Mouse (Mus musculus): ENCODE data around the gene Ube2ql1. TPM values are rescaled to one million over a fixed set of nuclear protein-coding genes. Genes with fewer than 3 reads are reported as not detected.

Ube2ql1 gene
- polyA plus RNA-seq (2012; ENCODE audit: insufficient read depth, insufficient read length, missing spikeins): 5.2 and 20.3 TPM in 2 replicates

DNA sequence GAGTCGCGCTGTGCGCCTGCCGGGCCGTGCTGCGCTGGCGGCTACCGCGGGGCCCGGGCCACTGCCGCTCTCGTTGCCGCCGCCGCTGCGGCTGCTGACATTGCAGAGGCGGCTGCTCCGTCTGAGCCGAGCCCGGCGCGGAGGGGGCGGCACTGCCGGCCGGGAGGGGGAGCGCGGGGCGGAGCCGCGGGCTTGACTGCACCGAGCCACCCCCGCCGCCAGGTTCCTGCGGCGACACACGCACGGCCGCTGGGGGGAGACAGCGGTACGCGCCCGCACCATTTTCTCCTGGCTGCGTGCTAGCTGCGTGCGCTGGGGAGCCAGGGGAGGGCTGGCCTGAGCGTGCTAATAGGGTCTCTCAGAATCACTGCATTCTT, at the start of gene Ube2ql1:
Gene Ube2ql1 (minus strand): TSS at position 131 of the 377 bp plus-strand sequence.
- Histone ChIP-seq H3K4me1 (ENCODE audit: control insufficient read depth, insufficient read depth, insufficient read length, low read length) (no peaks in the 10 kb centered on the region; the same call in 1 of the 2 replicates), H3K4me3 (ENCODE audit: insufficient read depth, low read depth, low read length) (peak within 1 kb of the TSS; percentile 55), H3K27ac (replicated peaks; ENCODE audit: low read depth, low read length) (no peak within 1 kb of the TSS)

DNA sequence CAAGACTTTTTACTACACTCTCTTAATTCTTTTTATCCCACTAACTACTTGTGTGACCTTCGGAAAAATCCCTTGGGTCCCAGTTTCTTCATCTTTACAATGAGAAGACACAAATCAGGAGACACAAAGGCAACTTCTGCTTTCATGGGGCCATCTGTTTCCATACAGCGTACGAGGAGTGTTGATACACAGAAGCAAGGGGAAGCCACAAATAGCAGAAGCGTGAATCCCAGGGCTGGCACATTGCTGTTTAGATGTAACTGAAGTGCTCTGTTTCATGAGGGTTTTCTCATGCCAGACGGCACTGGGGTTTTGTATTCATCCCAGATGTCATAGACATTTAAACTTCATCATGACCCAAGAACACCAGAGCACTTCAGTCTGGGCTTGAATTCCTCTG, 49.0 kb upstream of the Ube2ql1 start:
- no peak overlapping the region for H3K4me3 ChIP-seq (ENCODE audit: insufficient read depth, low read depth, low read length)
- H3K4me1 ChIP-seq (ENCODE audit: control insufficient read depth, insufficient read depth, insufficient read length, low read length): no peaks in the 10 kb centered on the region
- H3K27ac ChIP-seq (replicated peaks; ENCODE audit: low read depth, low read length): no peak overlapping the region

DNA sequence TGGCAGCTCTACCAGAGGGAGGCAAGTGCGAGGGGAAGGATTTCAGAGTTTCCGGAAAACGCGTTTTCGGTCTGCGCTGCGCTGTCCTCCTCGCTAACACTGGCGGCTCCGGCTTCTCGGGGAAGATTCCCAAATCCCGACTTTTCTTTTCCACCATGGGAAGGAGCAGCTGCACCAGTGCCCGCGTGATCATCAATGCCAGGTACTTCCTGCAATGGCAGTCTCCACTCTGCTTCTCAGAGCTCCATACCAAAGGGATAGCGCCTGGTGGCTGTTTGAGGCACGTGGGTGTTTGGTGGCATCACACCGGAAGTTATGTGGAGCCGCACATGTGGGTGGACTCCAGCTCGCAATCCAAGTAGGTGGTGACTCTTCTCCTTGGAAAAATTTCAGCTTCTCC, 38.5 kb upstream of the Ube2ql1 start:
- Histone ChIP-seq H3K27ac (replicated peaks; ENCODE audit: low read depth, low read length) (no peak overlapping the region), H3K4me1 (ENCODE audit: control insufficient read depth, insufficient read depth, insufficient read length, low read length) (no peaks in the 10 kb centered on the region), H3K4me3 (ENCODE audit: insufficient read depth, low read depth, low read length) (no peak overlapping the region)

DNA sequence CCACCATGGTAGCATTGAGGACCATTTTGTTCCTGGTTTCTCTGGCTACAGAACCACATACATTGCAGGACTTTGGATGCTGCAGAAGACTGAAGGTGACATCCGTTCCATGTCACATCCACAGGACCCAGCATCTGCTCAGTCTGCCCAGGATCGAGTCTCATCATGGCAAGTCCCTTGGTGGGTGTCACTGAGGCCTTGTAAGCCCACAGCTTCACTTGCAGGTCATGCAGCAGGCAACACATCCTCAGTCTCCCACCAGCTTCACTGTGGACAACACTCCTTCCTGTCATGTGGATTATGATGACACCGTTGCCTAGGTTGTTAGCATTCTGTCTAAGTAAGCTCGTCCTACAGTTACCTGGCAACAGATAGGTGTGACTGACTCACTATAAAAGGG, 32.7 kb upstream of the Ube2ql1 start:
- H3K27ac ChIP-seq (replicated peaks; ENCODE audit: low read depth, low read length): no peak overlapping the region
- H3K4me3 ChIP-seq (ENCODE audit: insufficient read depth, low read depth, low read length): no peak overlapping the region
- no peaks in the 10 kb centered on the region for H3K4me1 ChIP-seq (ENCODE audit: control insufficient read depth, insufficient read depth, insufficient read length, low read length)

DNA sequence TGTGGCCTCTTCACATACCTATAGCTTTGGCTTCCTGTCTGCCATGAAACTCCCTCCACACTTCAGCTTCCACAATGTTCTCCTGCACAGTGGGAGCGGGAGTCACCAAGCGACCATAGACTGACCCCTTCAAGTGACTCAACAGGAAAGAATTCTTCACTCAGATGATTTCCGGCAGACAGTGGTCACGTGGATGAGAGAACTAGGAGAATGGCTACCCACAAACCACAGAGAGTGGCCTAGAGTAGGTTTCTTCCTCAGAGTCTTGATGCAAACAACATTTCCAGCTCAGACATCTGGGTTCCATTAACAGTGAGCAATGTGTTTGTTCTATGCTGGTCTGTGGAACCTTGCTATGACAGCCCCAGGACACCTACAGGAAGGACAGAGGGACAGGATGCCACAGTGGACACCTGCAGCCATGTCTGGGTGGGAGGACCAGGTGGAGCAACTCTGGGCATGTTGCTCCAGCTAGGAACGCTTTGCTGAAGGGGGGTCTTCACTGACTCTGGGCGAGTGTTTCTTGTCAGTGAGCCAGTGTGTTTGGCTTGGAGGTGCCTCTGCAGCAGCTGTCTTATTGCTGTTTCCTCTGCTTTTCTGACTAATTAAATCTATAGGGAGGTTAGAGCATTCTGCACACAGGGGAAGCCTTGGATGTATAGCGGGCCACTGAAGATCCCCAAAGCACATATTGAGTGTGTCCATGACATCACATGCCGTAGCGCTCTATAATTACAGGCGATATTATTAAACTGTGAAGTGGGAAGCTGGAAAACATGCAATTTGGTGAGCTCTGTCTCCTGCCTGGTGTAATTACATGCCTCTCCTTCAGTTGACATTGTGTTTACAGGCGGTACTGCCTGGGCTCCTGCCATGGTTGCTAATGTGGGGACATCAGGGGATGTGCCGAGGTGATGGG, 31.1 kb upstream of the Ube2ql1 start:
- no peak overlapping the region for H3K4me3 ChIP-seq (ENCODE audit: insufficient read depth, low read depth, low read length)
- H3K4me1 ChIP-seq (ENCODE audit: control insufficient read depth, insufficient read depth, insufficient read length, low read length): no peaks in the 10 kb centered on the region
- H3K27ac ChIP-seq (replicated peaks; ENCODE audit: low read depth, low read length): no peak overlapping the region

DNA sequence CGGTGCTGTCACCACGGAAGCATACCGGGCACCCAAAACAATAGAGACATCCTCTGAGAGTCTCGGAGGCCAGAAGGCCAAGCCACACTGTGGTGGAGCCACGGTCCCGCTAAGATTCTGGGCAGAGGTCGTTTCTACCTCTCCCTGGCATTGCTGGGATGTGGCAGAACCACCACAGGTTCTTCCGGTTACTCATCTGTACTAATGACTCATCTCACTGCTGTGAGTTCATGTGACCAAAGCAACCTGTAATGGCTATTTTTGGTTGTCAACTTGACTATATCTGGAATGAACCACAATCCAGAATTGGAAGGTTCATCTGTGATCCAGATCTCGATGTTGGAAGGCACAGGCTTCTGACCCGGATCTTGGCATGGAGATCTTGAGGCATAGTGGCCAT, 28.5 kb upstream of the Ube2ql1 start:
- no peaks in the 10 kb centered on the region for H3K4me1 ChIP-seq (ENCODE audit: control insufficient read depth, insufficient read depth, insufficient read length, low read length)
- no peak overlapping the region for H3K27ac ChIP-seq (replicated peaks; ENCODE audit: low read depth, low read length)
- H3K4me3 ChIP-seq (ENCODE audit: insufficient read depth, low read depth, low read length): no peak overlapping the region

DNA sequence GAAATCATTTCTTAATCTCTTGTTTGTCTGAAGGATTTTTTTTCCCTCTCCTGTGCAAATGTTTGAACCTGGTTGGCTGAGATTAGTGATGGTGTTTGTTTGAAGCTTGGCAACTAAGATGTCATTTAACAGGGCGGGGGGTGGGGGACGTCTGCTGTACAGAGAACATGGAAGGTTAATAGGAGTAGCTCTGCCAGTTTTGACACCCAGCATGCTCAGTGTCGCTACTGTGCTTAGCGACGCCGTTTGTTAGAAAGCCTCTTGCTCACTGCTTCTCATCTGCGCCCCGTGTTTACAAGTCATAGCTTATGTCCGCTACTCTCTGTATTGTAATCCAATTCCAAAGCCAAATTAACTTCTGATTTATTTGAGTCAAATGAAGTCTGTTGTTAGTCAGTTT, 25.0 kb upstream of the Ube2ql1 start:
- Histone ChIP-seq H3K27ac (replicated peaks; ENCODE audit: low read depth, low read length) (no peak overlapping the region), H3K4me1 (ENCODE audit: control insufficient read depth, insufficient read depth, insufficient read length, low read length) (no peaks in the 10 kb centered on the region), H3K4me3 (ENCODE audit: insufficient read depth, low read depth, low read length) (no peak overlapping the region)

DNA sequence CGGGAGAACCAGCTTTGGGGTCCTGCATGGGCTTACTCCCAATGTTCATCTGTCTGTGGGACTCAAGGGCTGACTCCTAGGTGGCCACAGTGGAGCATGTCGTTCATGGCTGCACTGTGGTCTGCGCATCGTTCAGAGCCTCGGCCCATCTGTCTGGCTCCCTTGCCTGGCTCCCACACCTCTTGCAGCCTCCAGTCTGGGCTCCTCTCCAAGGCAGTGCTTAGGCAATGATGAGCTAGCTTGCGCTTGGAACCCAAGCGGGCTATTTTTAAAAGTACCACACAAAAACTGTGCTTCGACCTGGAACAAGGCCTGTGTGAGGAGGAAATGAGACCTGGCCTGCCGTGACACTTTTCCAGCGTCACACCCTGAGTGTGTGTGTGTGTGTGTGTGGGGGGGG, 21.7 kb upstream of the Ube2ql1 start:
- no peaks in the 10 kb centered on the region for H3K4me1 ChIP-seq (ENCODE audit: control insufficient read depth, insufficient read depth, insufficient read length, low read length)
- H3K4me3 ChIP-seq (ENCODE audit: insufficient read depth, low read depth, low read length): no peak overlapping the region
- H3K27ac ChIP-seq (replicated peaks; ENCODE audit: low read depth, low read length): no peak overlapping the region

DNA sequence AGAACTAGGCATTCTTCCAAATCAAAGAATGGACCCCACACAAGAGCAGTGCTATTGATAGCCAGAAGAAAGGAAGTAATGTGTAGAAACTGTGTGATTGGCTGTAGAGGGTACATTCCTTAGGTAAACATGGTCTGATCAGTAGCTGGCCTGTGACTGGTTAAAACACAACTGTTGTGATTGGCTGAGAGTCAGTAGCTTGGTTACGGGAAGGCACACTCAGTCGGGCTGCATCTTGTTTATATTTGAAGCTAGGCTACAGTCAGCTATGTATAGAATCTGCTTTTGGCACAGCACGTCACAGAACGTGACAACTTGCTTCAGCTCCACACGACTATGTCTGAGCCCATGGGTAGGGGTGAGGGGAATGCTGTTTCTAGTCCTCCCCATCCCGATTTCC, 19.3 kb upstream of the Ube2ql1 start:
- H3K4me1 ChIP-seq (ENCODE audit: control insufficient read depth, insufficient read depth, insufficient read length, low read length): no peaks in the 10 kb centered on the region

DNA sequence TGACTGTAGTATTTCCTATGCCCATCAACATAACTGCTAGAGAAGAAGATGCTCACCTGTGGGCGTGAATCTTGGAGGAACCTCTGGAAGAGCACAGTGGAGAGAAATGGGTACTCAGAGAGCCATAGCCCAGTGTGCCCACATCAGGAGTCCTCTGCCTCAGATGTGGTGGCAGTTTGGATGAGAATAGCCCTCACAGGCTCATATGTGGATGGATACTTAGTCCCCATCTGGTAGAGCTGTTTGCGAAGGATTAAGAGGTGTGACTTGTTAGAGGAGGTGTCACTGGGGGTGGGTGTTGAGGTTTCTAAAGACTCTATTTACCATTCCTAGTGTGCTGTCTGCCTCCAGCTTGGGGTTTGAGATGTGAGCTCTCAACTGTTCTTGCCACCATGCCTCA, 13.2 kb upstream of the Ube2ql1 start:
- H3K4me3 ChIP-seq (ENCODE audit: insufficient read depth, low read depth, low read length): no peak overlapping the region
- H3K27ac ChIP-seq (replicated peaks; ENCODE audit: low read depth, low read length): no peak overlapping the region
- H3K4me1 ChIP-seq (ENCODE audit: control insufficient read depth, insufficient read depth, insufficient read length, low read length): no peaks in the 10 kb centered on the region

More for the DNA sequence above, 19.3 kb upstream of the Ube2ql1 start:
- Histone ChIP-seq H3K4me3 (ENCODE audit: insufficient read depth, low read depth, low read length) (no peak overlapping the region), H3K27ac (replicated peaks; ENCODE audit: low read depth, low read length) (no peak overlapping the region)

DNA sequence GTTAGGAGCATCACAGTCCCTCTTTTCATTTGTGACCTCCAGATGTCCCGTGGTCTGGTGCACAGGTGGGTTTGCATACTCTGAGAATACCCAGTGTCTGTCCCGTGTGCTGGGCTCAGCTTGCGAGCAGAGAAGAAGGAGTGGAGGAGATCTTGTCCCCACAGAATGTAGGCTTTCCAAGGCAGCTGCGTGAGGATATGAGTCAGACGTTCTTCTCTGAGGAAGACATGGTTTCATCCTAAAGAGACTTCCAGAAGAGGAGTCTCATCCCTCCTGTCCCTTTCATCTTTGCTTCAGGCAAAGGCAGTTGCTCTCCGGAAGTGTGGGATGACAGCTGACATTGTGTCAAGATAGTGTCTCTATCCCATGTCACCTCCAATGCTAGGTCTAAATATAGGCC, 11.8 kb upstream of the Ube2ql1 start:
- Histone ChIP-seq H3K4me3 (ENCODE audit: insufficient read depth, low read depth, low read length) (no peak overlapping the region), H3K4me1 (ENCODE audit: control insufficient read depth, insufficient read depth, insufficient read length, low read length) (no peaks in the 10 kb centered on the region), H3K27ac (replicated peaks; ENCODE audit: low read depth, low read length) (no peak overlapping the region)

DNA sequence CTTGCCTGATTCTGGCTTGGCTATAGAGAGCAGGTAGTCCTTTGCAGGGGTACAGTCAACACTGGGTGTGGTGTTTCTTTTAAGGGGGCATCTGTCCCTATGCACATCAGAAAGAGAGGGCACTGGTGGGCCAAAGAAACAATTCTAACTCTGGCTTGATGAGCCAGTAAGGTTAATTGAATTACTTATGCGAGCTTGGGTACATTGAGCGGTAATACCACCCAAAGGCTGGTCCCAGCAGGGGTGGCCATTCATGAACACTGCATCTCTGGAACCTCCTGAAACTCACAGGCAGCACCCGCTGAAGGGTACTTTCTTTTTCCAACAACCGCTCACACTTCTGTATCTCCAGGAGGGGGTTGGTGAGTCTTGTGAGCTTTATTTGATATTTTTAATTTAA, 9.1 kb upstream of the Ube2ql1 start:
- Histone ChIP-seq H3K27ac (replicated peaks; ENCODE audit: low read depth, low read length) (no peak overlapping the region), H3K4me3 (ENCODE audit: insufficient read depth, low read depth, low read length) (no peak overlapping the region), H3K4me1 (ENCODE audit: control insufficient read depth, insufficient read depth, insufficient read length, low read length) (no peaks in the 10 kb centered on the region)

DNA sequence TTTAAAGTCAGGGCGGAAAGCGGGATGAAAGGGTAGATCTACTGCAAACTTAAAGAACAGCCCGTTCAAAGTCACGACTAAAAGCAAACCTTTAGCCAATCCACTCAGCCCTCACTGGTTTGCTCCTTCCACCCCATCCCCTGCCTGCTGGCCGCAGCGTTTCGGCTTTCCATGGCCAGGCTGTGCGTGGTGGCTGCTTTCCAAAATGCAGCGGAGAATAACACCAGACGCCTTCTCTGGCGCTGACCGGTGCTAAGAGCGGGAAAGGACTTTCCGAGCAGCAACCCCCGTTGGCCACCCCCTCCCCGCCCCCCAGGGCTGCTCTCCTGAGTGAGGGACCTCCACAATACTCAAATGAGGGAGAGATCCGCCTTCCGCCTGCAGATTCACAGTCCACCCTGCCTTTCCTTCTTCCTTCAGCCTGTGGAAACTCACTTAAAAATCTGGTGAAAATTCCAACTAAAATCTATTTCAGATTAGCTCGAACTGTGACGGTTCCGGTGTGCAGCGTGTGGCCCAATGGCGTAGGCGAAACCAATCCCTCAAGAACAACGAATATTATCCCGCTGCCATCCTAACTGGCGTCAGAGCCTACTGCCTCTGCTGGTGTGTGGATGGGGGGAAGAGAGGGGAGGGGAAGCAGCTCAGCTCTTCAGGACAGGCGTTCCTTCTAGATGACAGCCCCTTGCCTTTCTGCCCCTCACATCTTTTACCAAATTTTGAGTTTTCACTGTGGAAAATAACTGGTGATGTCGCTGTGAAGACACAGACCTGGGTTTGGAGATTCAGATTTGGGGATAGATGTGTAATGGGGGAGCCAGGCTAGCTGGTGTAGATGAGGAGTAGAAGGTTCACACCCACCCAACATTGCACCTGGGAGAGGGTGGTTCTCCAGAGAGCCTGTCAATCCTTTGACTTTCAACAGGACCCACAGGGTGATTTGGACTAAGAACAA, 919 bp upstream of the Ube2ql1 start:
- H3K27ac ChIP-seq (replicated peaks; ENCODE audit: low read depth, low read length): no peak overlapping the region
- H3K4me1 ChIP-seq (ENCODE audit: control insufficient read depth, insufficient read depth, insufficient read length, low read length): no peaks in the 10 kb centered on the region; the same call in 1 of the 2 replicates
- no peak overlapping the region for H3K4me3 ChIP-seq (ENCODE audit: insufficient read depth, low read depth, low read length)

DNA sequence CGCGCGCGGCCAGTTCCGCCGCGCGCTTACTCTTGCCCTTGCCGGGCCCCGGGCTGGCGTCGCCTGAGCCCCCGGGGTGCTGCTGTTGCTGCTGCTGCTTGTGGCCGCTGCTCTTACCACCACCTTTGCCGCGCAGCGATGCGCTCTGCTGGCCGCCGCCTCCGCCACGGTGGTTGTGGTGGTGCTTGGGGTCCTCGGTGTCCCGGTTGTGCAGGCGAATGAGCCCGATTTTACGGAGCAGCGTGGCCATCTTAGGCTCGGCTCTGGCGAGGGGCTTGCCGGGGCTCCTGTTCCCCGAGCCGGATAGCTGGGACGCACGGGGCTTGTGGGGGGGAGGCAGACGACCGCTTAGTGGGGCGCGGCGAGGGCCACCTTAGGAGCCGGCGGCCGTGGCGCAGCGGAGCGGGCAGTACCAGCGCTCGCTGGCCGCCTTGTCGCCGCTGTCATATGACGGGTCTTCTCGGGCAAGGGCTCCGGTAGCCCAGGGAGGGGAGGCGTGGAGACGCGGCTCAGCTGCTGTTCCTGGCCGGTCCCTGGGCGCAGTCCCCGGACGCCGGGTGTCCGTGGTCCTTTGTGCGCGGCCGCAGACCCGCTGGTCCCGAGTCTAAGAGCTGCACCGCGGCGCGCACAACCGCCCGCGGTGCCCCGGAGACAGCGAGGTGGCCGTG, 464 bp downstream of the Ube2ql1 start:
- Histone ChIP-seq H3K4me1 (ENCODE audit: control insufficient read depth, insufficient read depth, insufficient read length, low read length) (no peaks in the 10 kb centered on the region; the same call in 1 of the 2 replicates), H3K27ac (replicated peaks; ENCODE audit: low read depth, low read length) (no peak overlapping the region), H3K4me3 (ENCODE audit: insufficient read depth, low read depth, low read length) (peak overlapping the region; percentile 55)

DNA sequence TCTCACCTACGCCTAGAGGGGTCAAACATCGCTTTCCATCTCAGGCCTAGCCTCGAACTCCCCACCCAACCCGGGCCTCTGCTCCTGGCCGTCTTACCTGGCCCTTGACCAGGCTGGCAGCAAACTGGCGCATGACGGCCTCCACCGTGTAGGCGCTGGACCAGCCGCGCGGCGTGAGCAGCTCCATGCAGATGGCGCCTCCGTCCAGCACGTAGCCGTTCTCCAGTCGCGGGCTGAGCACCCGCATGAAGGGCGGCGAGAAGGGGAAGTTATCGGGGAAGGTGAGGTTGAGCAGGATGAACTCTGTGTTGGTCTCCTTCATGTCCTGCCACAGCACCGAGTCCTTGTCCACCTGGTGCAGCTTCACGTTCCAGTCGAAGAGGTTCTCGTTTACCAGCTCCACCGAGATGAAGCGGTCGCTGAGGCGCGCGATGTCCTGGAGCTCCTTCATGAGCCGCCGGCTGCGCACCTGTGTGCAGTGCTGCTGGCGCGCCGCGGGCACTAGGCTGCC, 1.2 kb downstream of the Ube2ql1 start:
- Histone ChIP-seq H3K4me1 (ENCODE audit: control insufficient read depth, insufficient read depth, insufficient read length, low read length) (no peaks in the 10 kb centered on the region; the same call in 1 of the 2 replicates), H3K4me3 (ENCODE audit: insufficient read depth, low read depth, low read length) (peak overlapping the region; percentile 37), H3K27ac (replicated peaks; ENCODE audit: low read depth, low read length) (no peak overlapping the region)
